Mouse (Mus musculus): ENCODE measurements around the gene Snx30. TPM values are rescaled to one million over a fixed set of nuclear protein-coding genes. Genes with fewer than 3 reads are reported as not detected.
A peak's percentile ranks its signal among the peaks of the same experiment; 100 is the strongest.

The Snx30 gene
- polyA plus RNA-seq, 1 experiment from 2014 or later: 12.1 TPM

DNA sequence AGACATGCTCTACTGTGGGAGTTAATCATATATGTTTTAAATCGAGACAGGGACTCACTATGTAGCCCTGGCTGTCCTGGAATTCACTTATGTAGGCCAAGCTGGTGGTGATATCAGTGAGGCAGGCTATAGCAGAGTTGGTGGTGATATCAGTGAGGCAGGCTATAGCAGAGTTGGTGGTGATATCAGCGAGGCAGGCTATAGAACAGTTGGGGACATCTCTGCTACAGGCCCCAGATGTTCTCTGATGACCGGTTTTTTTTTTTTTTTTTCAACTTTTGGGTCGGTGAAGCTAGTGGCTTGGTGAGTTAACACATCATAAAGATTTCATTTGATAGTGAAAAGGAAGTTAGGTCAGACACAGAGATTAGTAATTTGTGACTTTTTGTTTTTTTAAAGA, 2.8 kb upstream of the Snx30 start:
- Histone ChIP-seq H3K9me3 (ENCODE audit: control insufficient read depth, low read length) (no peaks in the 10 kb centered on the region), H3K27ac (ENCODE audit: low read depth, low read length) (no peak overlapping the region), H3K9ac (ENCODE audit: low read depth, low read length) (no peak overlapping the region), H3K36me3 (ENCODE audit: control insufficient read depth, insufficient read depth, low read length) (no peaks in the 10 kb centered on the region), H3K4me2 (replicated peaks; ENCODE audit: low read depth, low read length) (no peak overlapping the region), H3K4me3 (ENCODE audit: low read length) (no peak overlapping the region), H3K4me1 (ENCODE audit: control insufficient read depth, insufficient read depth, low read length) (peaks cover 8% of the 10 kb centered on the region; the same call in 1 of the 2 replicates), H3K27me3 (ENCODE audit: control insufficient read depth, insufficient read depth, low read length) (no peaks in the 10 kb centered on the region)
- ATAC-seq (ENCODE audit: low FRiP score, low TSS enrichment): no peak
- 60% methylated on average over 4 of the region's 4 CpGs for WGBS

DNA sequence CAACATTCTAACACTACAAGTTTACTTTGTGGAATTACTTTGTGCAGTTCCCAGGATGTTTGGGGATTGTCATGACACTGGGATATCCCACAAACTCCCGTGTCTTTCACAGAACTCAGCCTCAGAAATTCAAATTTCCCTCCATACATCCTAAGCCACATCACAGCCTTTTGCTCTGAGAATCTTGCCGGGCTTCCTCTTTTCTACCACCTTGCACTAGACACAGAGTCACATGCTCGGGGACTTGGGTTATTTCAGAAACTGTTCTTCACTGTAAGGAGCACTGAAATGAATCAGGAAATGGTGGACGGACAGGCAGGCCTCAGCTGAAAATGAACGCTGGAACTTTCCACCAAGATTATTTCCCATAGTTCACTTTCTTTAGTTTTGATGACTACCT, 2.3 kb upstream of the Snx30 start:
- H3K9ac ChIP-seq (ENCODE audit: low read depth, low read length): no peak overlapping the region
- H3K27me3 ChIP-seq (ENCODE audit: control insufficient read depth, insufficient read depth, low read length): no peaks in the 10 kb centered on the region
- no peak overlapping the region for H3K27ac ChIP-seq (ENCODE audit: low read depth, low read length)
- no peak for ATAC-seq (ENCODE audit: low FRiP score, low TSS enrichment)
- H3K4me3 ChIP-seq (ENCODE audit: low read length): no peak overlapping the region
- H3K36me3 ChIP-seq (ENCODE audit: control insufficient read depth, insufficient read depth, low read length): no peaks in the 10 kb centered on the region
- 83% methylated on average over 5 of the region's 5 CpGs for WGBS
- H3K4me1 ChIP-seq (ENCODE audit: control insufficient read depth, insufficient read depth, low read length): peaks cover 8% of the 10 kb centered on the region; the same call in 1 of the 2 replicates
- no peak overlapping the region for H3K4me2 ChIP-seq (replicated peaks; ENCODE audit: low read depth, low read length)
- H3K9me3 ChIP-seq (ENCODE audit: control insufficient read depth, low read length): no peaks in the 10 kb centered on the region

DNA sequence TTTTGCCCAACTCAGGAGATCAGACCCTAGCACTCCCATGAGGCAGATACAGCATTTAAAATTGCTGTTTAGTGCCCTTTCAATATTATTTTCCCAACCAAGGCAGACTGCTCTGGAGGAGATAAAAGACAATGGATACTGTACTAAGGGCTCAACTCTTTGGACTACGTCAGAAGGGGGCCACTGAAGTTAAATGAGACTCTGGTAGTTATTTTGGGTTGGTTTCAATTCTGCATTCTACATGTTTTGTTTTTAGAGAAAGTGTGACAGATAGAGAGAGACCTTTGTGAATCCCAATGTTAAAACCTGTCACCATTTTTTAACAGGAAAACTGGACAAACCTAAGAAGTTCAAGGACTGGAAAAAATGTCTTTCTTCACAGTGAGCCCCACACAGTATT, 886 bp upstream of the Snx30 start:
- H3K27me3 ChIP-seq (ENCODE audit: control insufficient read depth, insufficient read depth, low read length): no peaks in the 10 kb centered on the region
- H3K9ac ChIP-seq (ENCODE audit: low read depth, low read length): no peak overlapping the region; the same call in 1 of the 2 replicates
- WGBS: 83% methylated on average over 1 of the region's 1 CpGs

DNA sequence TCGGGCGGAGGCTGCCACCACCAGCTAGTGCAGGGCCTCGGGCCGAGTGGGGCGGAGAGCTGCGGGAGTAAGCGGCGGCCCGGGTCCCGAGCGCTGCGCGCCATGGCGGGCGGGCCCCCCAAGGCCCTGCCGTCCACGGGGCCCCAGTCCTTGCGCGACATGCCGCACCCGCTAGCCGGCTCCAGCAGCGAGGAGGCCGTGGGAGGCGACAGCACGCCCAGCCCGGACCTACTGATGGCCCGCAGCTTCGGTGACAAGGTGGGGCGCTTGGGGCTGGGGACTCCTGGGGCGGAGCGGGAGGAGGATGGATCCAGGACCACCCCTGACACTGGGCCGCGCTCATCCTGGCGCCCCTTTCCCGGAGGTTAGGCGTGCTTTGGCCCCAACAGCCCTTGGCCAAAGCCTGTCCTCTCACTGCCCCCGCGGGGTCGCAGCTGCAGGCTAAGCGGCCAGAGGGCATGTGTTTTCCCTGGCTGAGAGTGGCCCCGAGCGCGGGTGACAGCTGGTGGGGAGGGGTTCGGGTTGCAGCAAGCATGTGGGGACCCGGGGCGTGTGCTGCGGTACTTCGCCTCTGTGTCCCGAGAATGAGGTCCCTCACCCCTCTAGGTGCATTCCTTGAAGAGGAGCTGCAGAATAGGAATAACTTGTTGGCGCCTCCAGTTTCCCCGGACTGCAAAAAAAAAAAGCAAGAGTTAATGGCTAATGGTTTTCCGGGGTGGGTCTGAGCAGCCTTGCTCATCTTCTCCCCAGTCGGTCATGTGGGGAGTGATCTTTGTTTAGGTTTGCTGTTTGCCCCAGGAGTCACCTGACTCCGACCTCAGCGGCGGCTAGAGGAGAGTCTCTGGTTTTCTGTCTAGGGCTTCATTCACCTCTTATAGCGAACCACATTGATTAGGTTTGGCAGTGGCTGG, 583 bp downstream of the Snx30 start:
- Histone ChIP-seq H3K36me3 (ENCODE audit: control insufficient read depth, insufficient read depth, low read length) (no peaks in the 10 kb centered on the region), H3K27ac (ENCODE audit: low read depth, low read length) (peak overlapping the region; percentile 74; the same call in 1 of the 2 replicates), H3K9me3 (ENCODE audit: control insufficient read depth, low read length) (no peaks in the 10 kb centered on the region), H3K27me3 (ENCODE audit: control insufficient read depth, insufficient read depth, low read length) (no peaks in the 10 kb centered on the region), H3K9ac (ENCODE audit: low read depth, low read length) (peak overlapping the region; percentile 80), H3K4me3 (ENCODE audit: low read length) (peak overlapping the region; percentile 75), H3K4me2 (replicated peaks; ENCODE audit: low read depth, low read length) (peak overlapping the region; percentile 96), H3K4me1 (ENCODE audit: control insufficient read depth, insufficient read depth, low read length) (peaks cover 8% of the 10 kb centered on the region; the same call in 1 of the 2 replicates)
- WGBS: under 1% methylated on average over 49 of the region's 58 CpGs
- peak; percentile 75 for ATAC-seq (ENCODE audit: low FRiP score, low TSS enrichment)

More for the DNA sequence above, 886 bp upstream of the Snx30 start:
- peaks cover 8% of the 10 kb centered on the region; the same call in 1 of the 2 replicates for H3K4me1 ChIP-seq (ENCODE audit: control insufficient read depth, insufficient read depth, low read length)
- no peaks in the 10 kb centered on the region for H3K9me3 ChIP-seq (ENCODE audit: control insufficient read depth, low read length)
- H3K4me2 ChIP-seq (replicated peaks; ENCODE audit: low read depth, low read length): peak overlapping the region; percentile 96
- H3K27ac ChIP-seq (ENCODE audit: low read depth, low read length): peak overlapping the region; percentile 74; the same call in 1 of the 2 replicates
- no peak for ATAC-seq (ENCODE audit: low FRiP score, low TSS enrichment)
- no peaks in the 10 kb centered on the region for H3K36me3 ChIP-seq (ENCODE audit: control insufficient read depth, insufficient read depth, low read length)
- peak overlapping the region; percentile 75 for H3K4me3 ChIP-seq (ENCODE audit: low read length)

DNA sequence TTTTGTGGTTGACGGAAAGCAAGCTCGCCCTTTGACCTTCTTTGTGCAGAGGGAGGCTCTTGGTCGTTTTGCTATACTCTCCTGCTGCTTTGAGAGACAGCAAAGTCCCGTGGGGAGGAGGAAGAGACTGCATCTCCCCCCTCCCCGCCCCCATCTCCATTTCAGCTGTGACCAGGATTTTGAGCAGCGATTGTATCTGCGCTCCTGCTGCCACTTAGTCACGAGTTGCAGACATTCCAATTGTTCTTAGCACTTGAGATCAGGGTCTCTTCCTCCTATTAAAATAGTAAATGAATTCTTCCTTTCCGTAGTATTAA, 1.2 kb downstream of the Snx30 start:
- Histone ChIP-seq H3K27me3 (ENCODE audit: control insufficient read depth, insufficient read depth, low read length) (no peaks in the 10 kb centered on the region), H3K9ac (ENCODE audit: low read depth, low read length) (peak overlapping the region; percentile 80; the same call in 1 of the 2 replicates), H3K36me3 (ENCODE audit: control insufficient read depth, insufficient read depth, low read length) (no peaks in the 10 kb centered on the region), H3K4me3 (ENCODE audit: low read length) (peak overlapping the region; percentile 75), H3K4me1 (ENCODE audit: control insufficient read depth, insufficient read depth, low read length) (peaks cover 8% of the 10 kb centered on the region; the same call in 1 of the 2 replicates), H3K27ac (ENCODE audit: low read depth, low read length) (no peak overlapping the region), H3K9me3 (ENCODE audit: control insufficient read depth, low read length) (no peaks in the 10 kb centered on the region), H3K4me2 (replicated peaks; ENCODE audit: low read depth, low read length) (peak overlapping the region; percentile 96)
- ATAC-seq (ENCODE audit: low FRiP score, low TSS enrichment): no peak
- 6% methylated on average over 9 of the region's 9 CpGs for WGBS

DNA sequence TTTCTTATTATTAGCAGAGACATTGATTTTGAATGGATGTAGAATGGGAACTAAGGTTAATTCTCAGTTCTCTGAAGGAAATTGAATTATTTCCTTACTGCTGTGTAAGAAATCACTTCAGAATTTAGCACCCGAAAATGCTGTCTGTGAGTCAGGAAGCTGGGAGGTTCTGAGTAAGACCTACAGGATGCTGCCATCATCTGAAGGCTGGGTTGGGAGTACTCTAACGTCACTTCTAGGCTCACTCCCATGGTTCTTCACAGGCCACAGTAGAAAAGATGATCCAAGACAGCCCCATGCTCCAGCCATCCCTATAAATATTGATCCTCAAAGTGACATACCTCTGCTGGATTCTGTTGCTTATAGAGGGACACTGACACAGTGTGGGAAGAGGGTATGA, 1.9 kb downstream of the Snx30 start:
- H3K4me3 ChIP-seq (ENCODE audit: low read length): peak overlapping the region; percentile 75; the same call in 1 of the 2 replicates
- no peak overlapping the region for H3K9ac ChIP-seq (ENCODE audit: low read depth, low read length)
- H3K27me3 ChIP-seq (ENCODE audit: control insufficient read depth, insufficient read depth, low read length): no peaks in the 10 kb centered on the region
- no peak overlapping the region for H3K27ac ChIP-seq (ENCODE audit: low read depth, low read length)
- no peaks in the 10 kb centered on the region for H3K9me3 ChIP-seq (ENCODE audit: control insufficient read depth, low read length)
- WGBS: 66% methylated on average over 2 of the region's 2 CpGs
- no peaks in the 10 kb centered on the region for H3K36me3 ChIP-seq (ENCODE audit: control insufficient read depth, insufficient read depth, low read length)
- peak overlapping the region; percentile 96; the same call in 1 of the 2 replicates for H3K4me2 ChIP-seq (replicated peaks; ENCODE audit: low read depth, low read length)
- ATAC-seq (ENCODE audit: low FRiP score, low TSS enrichment): no peak
- peaks cover 8% of the 10 kb centered on the region; the same call in 1 of the 2 replicates for H3K4me1 ChIP-seq (ENCODE audit: control insufficient read depth, insufficient read depth, low read length)

DNA sequence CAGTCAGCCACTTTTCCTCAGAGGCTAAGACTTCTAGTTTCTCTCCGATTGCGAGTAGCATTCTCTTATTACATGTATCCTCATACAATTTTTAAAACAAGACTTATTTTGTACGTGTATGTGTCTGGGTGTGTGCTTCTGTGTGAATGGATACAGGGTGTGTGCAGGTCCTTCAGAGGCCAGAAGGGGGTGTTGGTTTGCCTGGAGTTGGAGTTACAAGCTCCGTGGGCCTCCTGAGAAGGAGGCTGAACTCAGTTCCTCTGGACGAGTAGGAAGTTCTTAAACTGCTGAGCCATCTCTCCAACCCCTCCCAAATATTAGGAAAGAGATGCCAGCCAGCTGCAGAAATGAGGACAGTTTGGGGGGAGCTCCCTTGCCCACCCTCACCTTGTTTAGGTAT, 2.8 kb downstream of the Snx30 start:
- no peak overlapping the region for H3K9ac ChIP-seq (ENCODE audit: low read depth, low read length)
- no peak overlapping the region for H3K4me2 ChIP-seq (replicated peaks; ENCODE audit: low read depth, low read length)
- no peaks in the 10 kb centered on the region for H3K36me3 ChIP-seq (ENCODE audit: control insufficient read depth, insufficient read depth, low read length)
- no peak overlapping the region for H3K4me3 ChIP-seq (ENCODE audit: low read length)
- peaks cover 8% of the 10 kb centered on the region; the same call in 1 of the 2 replicates for H3K4me1 ChIP-seq (ENCODE audit: control insufficient read depth, insufficient read depth, low read length)
- no peak overlapping the region for H3K27ac ChIP-seq (ENCODE audit: low read depth, low read length)
- H3K27me3 ChIP-seq (ENCODE audit: control insufficient read depth, insufficient read depth, low read length): no peaks in the 10 kb centered on the region
- no peaks in the 10 kb centered on the region for H3K9me3 ChIP-seq (ENCODE audit: control insufficient read depth, low read length)
- ATAC-seq (ENCODE audit: low FRiP score, low TSS enrichment): no peak
- 75% methylated on average over 5 of the region's 5 CpGs for WGBS

DNA sequence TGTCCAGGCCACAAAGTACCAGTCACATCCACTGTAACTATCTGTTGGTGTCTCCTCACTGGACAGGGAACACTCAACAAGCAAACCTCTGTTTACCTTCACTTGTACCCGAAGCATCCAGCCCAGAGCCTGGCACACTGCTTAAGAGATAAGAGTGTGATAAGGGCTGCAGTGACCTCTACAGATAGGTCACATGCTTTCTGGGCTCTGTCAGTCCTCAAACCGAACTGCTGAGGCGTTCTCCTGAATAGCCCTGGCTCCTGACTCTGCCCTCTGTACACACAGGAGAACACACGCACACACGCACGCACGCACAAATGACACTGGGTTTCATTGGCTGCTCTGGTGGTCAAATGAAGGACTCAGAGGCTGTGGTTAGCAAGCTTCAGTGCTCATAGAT, 8.5 kb downstream of the Snx30 start:
- Histone ChIP-seq H3K4me2 (replicated peaks; ENCODE audit: low read depth, low read length) (no peak overlapping the region), H3K9ac (ENCODE audit: low read depth, low read length) (no peak overlapping the region), H3K27me3 (ENCODE audit: control insufficient read depth, insufficient read depth, low read length) (no peaks in the 10 kb centered on the region), H3K4me3 (ENCODE audit: low read length) (no peak overlapping the region), H3K27ac (ENCODE audit: low read depth, low read length) (no peak overlapping the region), H3K4me1 (ENCODE audit: control insufficient read depth, insufficient read depth, low read length) (0 out of 2 replicates have a peak, but pooled peaks cover under 1% of the 10 kb centered on the region), H3K9me3 (ENCODE audit: control insufficient read depth, low read length) (no peaks in the 10 kb centered on the region), H3K36me3 (ENCODE audit: control insufficient read depth, insufficient read depth, low read length) (no peaks in the 10 kb centered on the region)
- ATAC-seq (ENCODE audit: low FRiP score, low TSS enrichment): no peak
- 79% methylated on average over 7 of the region's 7 CpGs for WGBS

DNA sequence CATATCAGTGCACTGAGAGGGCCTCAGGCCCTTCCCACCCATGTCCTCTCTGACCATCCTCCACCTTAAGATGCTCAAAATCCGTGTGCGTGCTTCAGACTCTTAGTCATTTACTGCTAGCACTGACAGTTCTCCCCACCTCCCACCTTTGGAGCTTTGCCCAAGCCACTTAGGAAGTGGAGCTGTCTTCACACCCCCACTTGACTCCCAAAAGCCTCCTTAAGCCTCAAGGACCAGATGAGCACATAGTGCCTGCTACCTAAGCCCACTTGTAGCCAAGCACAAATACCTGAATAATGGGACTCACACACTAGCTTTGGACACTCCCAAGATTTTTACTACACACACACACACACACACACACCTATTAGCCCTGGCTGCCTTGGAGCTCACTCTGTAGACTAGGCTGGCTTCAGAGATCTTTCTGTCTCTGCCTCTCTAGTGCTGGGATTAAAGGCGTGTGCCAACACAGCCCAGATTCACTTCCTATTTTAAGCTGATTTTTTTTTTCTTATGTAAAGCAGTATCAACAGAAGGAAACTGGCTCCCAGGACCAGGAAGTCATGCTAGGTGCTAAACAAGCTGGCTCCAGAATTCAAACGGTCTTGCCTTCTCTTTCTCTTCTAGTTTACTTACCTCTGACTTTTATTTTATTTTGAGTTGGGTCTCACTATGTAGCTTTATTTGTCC, 9.6 kb downstream of the Snx30 start:
- Histone ChIP-seq H3K9me3 (ENCODE audit: control insufficient read depth, low read length) (no peaks in the 10 kb centered on the region), H3K9ac (ENCODE audit: low read depth, low read length) (no peak overlapping the region), H3K36me3 (ENCODE audit: control insufficient read depth, insufficient read depth, low read length) (no peaks in the 10 kb centered on the region), H3K4me2 (replicated peaks; ENCODE audit: low read depth, low read length) (no peak overlapping the region), H3K27ac (ENCODE audit: low read depth, low read length) (no peak overlapping the region), H3K27me3 (ENCODE audit: control insufficient read depth, insufficient read depth, low read length) (no peaks in the 10 kb centered on the region), H3K4me3 (ENCODE audit: low read length) (no peak overlapping the region), H3K4me1 (ENCODE audit: control insufficient read depth, insufficient read depth, low read length) (peaks cover 4% of the 10 kb centered on the region; the same call in 1 of the 2 replicates)
- ATAC-seq (ENCODE audit: low FRiP score, low TSS enrichment): no peak
- 81% methylated on average over 4 of the region's 4 CpGs for WGBS

Data from kidney, embryonic 14.5 days (tissue).